Mouse (Mus musculus): ENCODE data around the gene Tmem144.

Tmem144 gene

GRCm38 (mm10) chr3:79864824-79865223 lies 12.3 kb upstream of the Tmem144 start:
- DNase-seq (ENCODE audit: low read depth, low spot score) = no peak

- no peak for DNase-seq (ENCODE audit: low read depth, low spot score)
These were observed 5.6 kb upstream of the Tmem144 start for GRCm38 (mm10) chr3:79858221-79858620.

GRCm38 (mm10) chr3:79857780-79858179 lies 5.2 kb upstream of the Tmem144 start:
- DNase-seq (ENCODE audit: low read depth, low spot score) = no peak

- DNase-seq (ENCODE audit: low read depth, low spot score) = no peak
These were observed 465 bp downstream of the Tmem144 start for GRCm38 (mm10) chr3:79852108-79852507.

- DNase-seq (ENCODE audit: low read depth, low spot score) = no peak
These were observed 1.9 kb downstream of the Tmem144 start for GRCm38 (mm10) chr3:79850656-79851055.

GRCm38 (mm10) chr3:79849621-79850020 lies 3.0 kb downstream of the Tmem144 start:
- peak; percentile 16 for DNase-seq (ENCODE audit: low read depth, low spot score)

- DNase-seq (ENCODE audit: low read depth, low spot score) = no peak
These were observed 3.7 kb downstream of the Tmem144 start for GRCm38 (mm10) chr3:79848841-79849240.

- DNase-seq (ENCODE audit: low read depth, low spot score) = no peak
These were observed 5.9 kb downstream of the Tmem144 start for GRCm38 (mm10) chr3:79846633-79847032.

- DNase-seq (ENCODE audit: low read depth, low spot score) = no peak
These were observed 8.6 kb downstream of the Tmem144 start for GRCm38 (mm10) chr3:79843999-79844398.

- DNase-seq (ENCODE audit: low read depth, low spot score) = peak; percentile 78
These were observed 10.0 kb downstream of the Tmem144 start for GRCm38 (mm10) chr3:79842616-79843016.

- DNase-seq (ENCODE audit: low read depth, low spot score) = peak; percentile 85
These were observed 10.4 kb downstream of the Tmem144 start for GRCm38 (mm10) chr3:79842165-79842564.

- DNase-seq (ENCODE audit: low read depth, low spot score) = no peak
These were observed 11.1 kb downstream of the Tmem144 start for GRCm38 (mm10) chr3:79841475-79841874.

GRCm38 (mm10) chr3:79838751-79839150 lies 13.8 kb downstream of the Tmem144 start:
- peak; percentile 62 for DNase-seq (ENCODE audit: low read depth, low spot score)

GRCm38 (mm10) chr3:79829289-79829688 lies 23.3 kb downstream of the Tmem144 start:
- no peak for DNase-seq (ENCODE audit: low read depth, low spot score)

GRCm38 (mm10) chr3:79825067-79825780 lies 27.3 kb downstream of the Tmem144 start:
- DNase-seq (ENCODE audit: low read depth, low spot score) = no peak

- DNase-seq (ENCODE audit: low read depth, low spot score) = no peak
These were observed 29.4 kb downstream of the Tmem144 start for GRCm38 (mm10) chr3:79823176-79823575.

GRCm38 (mm10) chr3:79821131-79821530 lies 31.4 kb downstream of the Tmem144 start:
- no peak for DNase-seq (ENCODE audit: low read depth, low spot score)

- DNase-seq (ENCODE audit: low read depth, low spot score) = no peak
These were observed 34.2 kb downstream of the Tmem144 start for GRCm38 (mm10) chr3:79818202-79818995.

GRCm38 (mm10) chr3:79816229-79816628 lies 36.3 kb downstream of the Tmem144 start:
- DNase-seq (ENCODE audit: low read depth, low spot score) = peak; percentile 58

GRCm38 (mm10) chr3:79813814-79814490 lies 38.6 kb downstream of the Tmem144 start:
- DNase-seq (ENCODE audit: low read depth, low spot score) = peak; percentile 73

GRCm38 (mm10) chr3:79812042-79812441 lies 40.5 kb downstream of the Tmem144 start:
- DNase-seq (ENCODE audit: low read depth, low spot score) = no peak

GRCm38 (mm10) chr3:79811632-79812031 lies 40.9 kb downstream of the Tmem144 start:
- peak; percentile 79 for DNase-seq (ENCODE audit: low read depth, low spot score)

Data from 3T3-L1 (cell line).